Mouse (Mus musculus) liver, adult 10 weeks (tissue): ENCODE measurements around the gene Angpt4. TPM values are rescaled to one million over a fixed set of nuclear protein-coding genes. Genes with fewer than 3 reads are reported as not detected.

Experiments
- polyA plus RNA-seq: library from polyadenylated mRNA; stranded (reverse); fragments of 350-450 nt; fragmentation: Illumina TruSeq; extraction: RNeasy Lipid Tissue Mini Kit (QIAGEN cat#74804); gene quantifications from one replicate; pipeline ENCODE4 v1.2.3, GENCODE M21; 2014; ENCODE audit warnings: low read depth, low replicate concordance

The Angpt4 gene
- not detected for polyA plus RNA-seq

DNA sequence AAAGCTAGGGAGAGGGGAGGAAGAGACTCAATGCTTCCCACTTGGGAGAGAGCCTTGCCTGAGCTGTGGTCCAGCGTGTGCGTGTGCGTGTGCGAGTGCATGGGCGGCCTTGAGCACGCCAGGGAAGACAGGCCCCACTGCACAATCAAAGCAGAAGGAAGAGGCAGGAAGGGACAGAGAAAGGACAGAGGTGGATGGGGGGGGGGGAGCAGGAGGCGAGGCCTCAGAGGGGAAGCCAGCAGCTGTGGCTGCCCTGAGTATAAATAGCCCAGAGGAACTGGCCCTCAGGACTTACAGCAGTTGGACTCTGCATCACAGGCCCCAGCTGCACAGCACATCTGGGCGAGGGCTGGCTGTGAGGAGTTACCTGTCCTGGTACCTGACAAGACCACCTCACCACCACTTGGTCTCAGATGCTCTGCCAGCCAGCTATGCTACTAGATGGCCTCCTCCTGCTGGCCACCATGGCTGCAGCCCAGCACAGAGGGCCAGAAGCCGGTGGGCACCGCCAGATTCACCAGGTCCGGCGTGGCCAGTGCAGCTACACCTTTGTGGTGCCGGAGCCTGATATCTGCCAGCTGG, at the start of gene Angpt4:
TSS of gene Angpt4 (plus strand) at position 292 of the 582 bp plus-strand sequence.

DNA sequence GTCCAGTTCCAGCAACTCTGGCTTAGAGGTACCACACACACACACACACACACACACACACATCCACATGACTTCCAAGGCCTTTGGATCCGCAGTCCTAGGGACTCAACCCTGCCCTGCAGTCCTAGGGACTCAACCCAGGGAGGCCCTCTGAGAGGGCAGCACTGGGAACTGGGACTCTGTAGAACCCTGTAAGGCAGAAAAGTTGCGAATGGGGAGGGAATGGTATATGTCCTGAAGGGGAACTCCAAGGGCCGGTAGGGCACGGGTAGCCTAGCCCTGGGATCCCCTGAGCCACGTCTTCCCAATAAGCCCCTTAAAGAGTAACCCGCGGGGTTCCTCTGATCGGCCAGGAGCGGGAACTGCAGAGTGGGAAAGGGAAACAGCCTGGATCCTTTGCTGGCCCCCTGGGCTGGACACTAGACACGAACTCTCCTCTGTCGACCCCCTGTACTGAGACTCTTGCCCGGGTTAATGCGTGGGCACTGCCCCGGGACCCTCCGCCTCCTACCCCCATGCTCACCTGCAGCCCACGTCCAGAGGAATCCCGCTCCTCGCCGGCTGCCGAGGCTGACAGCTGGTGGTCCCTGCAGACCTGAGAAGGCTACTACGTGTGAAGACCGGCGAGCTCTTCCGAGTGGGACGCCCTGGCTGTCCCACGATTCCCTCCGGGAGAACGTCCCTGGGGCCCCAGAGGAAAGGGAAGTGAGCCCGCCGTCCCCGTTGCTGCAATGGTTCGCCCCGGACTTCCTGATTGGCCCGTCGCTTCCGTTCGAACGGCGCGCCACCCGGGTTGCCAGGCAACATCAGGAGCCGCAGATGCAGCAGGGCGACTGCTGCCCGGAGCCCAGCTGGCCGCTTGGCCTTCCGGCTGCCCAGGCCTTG, 68.7 kb downstream of the Angpt4 start, which contains the start of gene Fam110a:
TSS of gene Fam110a (minus strand) at position 750 of the 885 bp plus-strand sequence.

Other genes with a start within 250 kb of the Angpt4 start
- not detected for gene Rad21l, start 242.7 kb upstream of the Angpt4 start, polyA plus RNA-seq
- gene Tmem74b, start 209.2 kb upstream of the Angpt4 start, polyA plus RNA-seq, result not detected
- 6.4 TPM for gene Psmf1, start 167.0 kb upstream of the Angpt4 start, polyA plus RNA-seq
- gene Rspo4, start 68.3 kb upstream of the Angpt4 start, polyA plus RNA-seq, result not detected
- gene Fam110a, start 69.0 kb downstream of the Angpt4 start, polyA plus RNA-seq, result 0.32 TPM
- gene Slc52a3, start 85.3 kb downstream of the Angpt4 start, polyA plus RNA-seq, result 0.19 TPM
- not detected for gene Scrt2, start 170.3 kb downstream of the Angpt4 start, polyA plus RNA-seq
- 15.8 TPM for gene Srxn1, start 194.3 kb downstream of the Angpt4 start, polyA plus RNA-seq
- not detected for gene Tcf15, start 232.4 kb downstream of the Angpt4 start, polyA plus RNA-seq